Mouse (Mus musculus) gastrocnemius, postnatal 4 days (tissue): Measurements from ENCODE around the gene Ccdc33. TPM values are rescaled to one million over a fixed set of nuclear protein-coding genes. Genes with fewer than 3 reads are reported as not detected.

Source experiments
- DNase-seq, 2 experiments: peaks; one replicate each; pipeline ENCODE4 v3.0.0; 2021 to 2022; ENCODE audit warnings: low spot score in 2 of 2, mixed read lengths in 2 of 2
- total RNA-seq, 2 experiments: library from RNA; stranded (reverse); gene quantifications; 2 replicates each; pipeline ENCODE4 v1.2.3; 2021

Gene Ccdc33
- total RNA-seq, 2 experiments from 2014 or later, result not detected

- no peak for DNase-seq
These were observed 12.3 kb upstream of the Ccdc33 start for GRCm38 (mm10) chr9:58130909-58131308.

GRCm38 (mm10) chr9:58129508-58129907, 10.9 kb upstream of the Ccdc33 start:
- no peak for DNase-seq

- no peak for DNase-seq
These were observed 10.3 kb upstream of the Ccdc33 start for GRCm38 (mm10) chr9:58128926-58129413.

- no peak for DNase-seq
These were observed 7.2 kb upstream of the Ccdc33 start for GRCm38 (mm10) chr9:58125811-58126210.

- DNase-seq, result no peak
These were observed 6.5 kb upstream of the Ccdc33 start for GRCm38 (mm10) chr9:58125085-58125484.

- no peak for DNase-seq
These were observed 2.5 kb downstream of the Ccdc33 start for GRCm38 (mm10) chr9:58116024-58116651.

- no peak for DNase-seq
These were observed 3.2 kb downstream of the Ccdc33 start for GRCm38 (mm10) chr9:58115297-58115925.

- no peak for DNase-seq
These were observed 4.6 kb downstream of the Ccdc33 start for GRCm38 (mm10) chr9:58114019-58114418.

- DNase-seq, result no peak
These were observed 5.2 kb downstream of the Ccdc33 start for GRCm38 (mm10) chr9:58113279-58113884.

- DNase-seq, result no peak
These were observed 5.8 kb downstream of the Ccdc33 start for GRCm38 (mm10) chr9:58112866-58113278.

GRCm38 (mm10) chr9:58112321-58112751, 6.3 kb downstream of the Ccdc33 start:
- no peak for DNase-seq

GRCm38 (mm10) chr9:58111431-58111830, 7.2 kb downstream of the Ccdc33 start:
- no peak for DNase-seq

- no peak for DNase-seq
These were observed 7.8 kb downstream of the Ccdc33 start for GRCm38 (mm10) chr9:58110787-58111186.

GRCm38 (mm10) chr9:58107494-58107893, 11.1 kb downstream of the Ccdc33 start:
- no peak for DNase-seq

GRCm38 (mm10) chr9:58105595-58106169, 12.9 kb downstream of the Ccdc33 start:
- no peak for DNase-seq

- DNase-seq, result no peak
These were observed 15.0 kb downstream of the Ccdc33 start for GRCm38 (mm10) chr9:58103647-58104046.

GRCm38 (mm10) chr9:58102013-58102412, 16.6 kb downstream of the Ccdc33 start:
- no peak for DNase-seq

GRCm38 (mm10) chr9:58099836-58100565, 18.6 kb downstream of the Ccdc33 start:
- no peak for DNase-seq

GRCm38 (mm10) chr9:58096629-58097301, 21.9 kb downstream of the Ccdc33 start:
- DNase-seq, result no peak

GRCm38 (mm10) chr9:58095977-58096376, 22.6 kb downstream of the Ccdc33 start:
- DNase-seq, result no peak

- DNase-seq, result no peak
These were observed 24.8 kb downstream of the Ccdc33 start for GRCm38 (mm10) chr9:58093776-58094175.
